Mouse (Mus musculus): ENCODE results near the gene Tex14.
"Not testable (repeated sequence)": the region's sequence is repeated elsewhere in the genome, so short reads cannot be mapped to it uniquely, and the experiment has no call there.

Gene Tex14

GRCm38 (mm10) chr11:87448476-87449199, 43.8 kb downstream of the Tex14 start:
- peak; percentile 28 to 70 for DNase-seq (ENCODE audit: low spot score in 2 of 2)

GRCm38 (mm10) chr11:87449200-87449547, 44.3 kb downstream of the Tex14 start:
- no peak for DNase-seq (ENCODE audit: low spot score in 2 of 2)

GRCm38 (mm10) chr11:87449847-87450246, 45.0 kb downstream of the Tex14 start:
- DNase-seq (ENCODE audit: low spot score in 2 of 2): not testable (repeated sequence)

GRCm38 (mm10) chr11:87452779-87453178, 47.9 kb downstream of the Tex14 start:
- not testable (repeated sequence) for DNase-seq (ENCODE audit: low spot score in 2 of 2)

- no peak for DNase-seq (ENCODE audit: low spot score in 2 of 2)
These were observed 48.6 kb downstream of the Tex14 start for GRCm38 (mm10) chr11:87453216-87454034.

GRCm38 (mm10) chr11:87454035-87454690, 49.3 kb downstream of the Tex14 start:
- DNase-seq (ENCODE audit: low spot score in 2 of 2): no peak

- no peak for DNase-seq (ENCODE audit: low spot score in 2 of 2)
These were observed 50.7 kb downstream of the Tex14 start for GRCm38 (mm10) chr11:87455573-87455972.

- no peak for DNase-seq (ENCODE audit: low spot score in 2 of 2)
These were observed 51.1 kb downstream of the Tex14 start for GRCm38 (mm10) chr11:87455984-87456383.

GRCm38 (mm10) chr11:87460566-87460965, 55.7 kb downstream of the Tex14 start:
- DNase-seq (ENCODE audit: low spot score in 2 of 2): no peak

- peak; percentile 67 to 78 for DNase-seq (ENCODE audit: low spot score in 2 of 2)
These were observed 57.1 kb downstream of the Tex14 start for GRCm38 (mm10) chr11:87461780-87462460.

- peak; percentile 35 to 67 for DNase-seq (ENCODE audit: low spot score in 2 of 2)
These were observed 57.8 kb downstream of the Tex14 start for GRCm38 (mm10) chr11:87462461-87463242.

GRCm38 (mm10) chr11:87463243-87463540, 58.3 kb downstream of the Tex14 start:
- no peak for DNase-seq (ENCODE audit: low spot score in 2 of 2)

GRCm38 (mm10) chr11:87463792-87464430, 59.0 kb downstream of the Tex14 start:
- DNase-seq (ENCODE audit: low spot score in 2 of 2): not testable (repeated sequence)

GRCm38 (mm10) chr11:87465990-87466593, 61.2 kb downstream of the Tex14 start:
- no peak for DNase-seq (ENCODE audit: low spot score in 2 of 2)

GRCm38 (mm10) chr11:87467491-87468277, 62.8 kb downstream of the Tex14 start:
- no peak for DNase-seq (ENCODE audit: low spot score in 2 of 2)

- DNase-seq (ENCODE audit: low spot score in 2 of 2): no peak
These were observed 63.4 kb downstream of the Tex14 start for GRCm38 (mm10) chr11:87468278-87468655.

GRCm38 (mm10) chr11:87468706-87469315, 63.9 kb downstream of the Tex14 start:
- no peak for DNase-seq (ENCODE audit: low spot score in 2 of 2)

GRCm38 (mm10) chr11:87470807-87471698, 66.2 kb downstream of the Tex14 start:
- peak; percentile 39 to 44 for DNase-seq (ENCODE audit: low spot score in 2 of 2)

Measured in frontal cortex, postnatal 14 days (tissue).